Mouse (Mus musculus): ENCODE measurements around the gene Chst8.

The Chst8 gene

GRCm38 (mm10) chr7:34805042-34805441 is 7.5 kb downstream of the Chst8 start:
- no peak for DNase-seq (ENCODE audit: extremely low read depth, low read depth, low spot score)

DNA sequence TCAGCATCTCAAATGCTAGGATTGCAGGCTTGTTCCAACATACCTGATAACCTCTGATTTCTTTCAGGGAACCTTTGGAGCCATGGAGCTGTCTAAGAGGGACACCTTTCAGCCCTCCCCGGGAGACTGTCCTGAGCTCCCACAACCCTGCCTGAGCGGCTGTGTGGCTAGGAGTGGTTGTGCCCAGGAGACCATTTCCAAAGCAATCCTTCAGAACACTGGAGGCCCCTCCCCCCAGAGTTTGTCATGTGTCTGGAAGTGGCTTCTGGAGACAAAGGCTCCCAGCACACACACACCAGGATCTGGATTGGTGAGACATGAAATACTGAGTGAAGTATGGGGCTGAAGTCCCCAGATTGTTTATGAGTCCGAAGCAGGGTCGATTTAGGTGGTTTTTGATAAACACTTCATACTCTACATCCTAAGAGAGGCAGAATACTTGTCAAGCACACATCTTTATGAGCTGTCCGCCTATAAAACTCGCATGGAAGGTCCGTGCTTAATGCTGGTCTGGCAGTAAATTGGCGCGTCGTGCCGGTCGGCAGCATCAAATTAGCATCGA is 12.5 kb downstream of the Chst8 start:
- no peak for DNase-seq (ENCODE audit: extremely low read depth, low read depth, low spot score)

GRCm38 (mm10) chr7:34799404-34799771 is 13.1 kb downstream of the Chst8 start:
- no peak for DNase-seq (ENCODE audit: extremely low read depth, low read depth, low spot score)

DNA sequence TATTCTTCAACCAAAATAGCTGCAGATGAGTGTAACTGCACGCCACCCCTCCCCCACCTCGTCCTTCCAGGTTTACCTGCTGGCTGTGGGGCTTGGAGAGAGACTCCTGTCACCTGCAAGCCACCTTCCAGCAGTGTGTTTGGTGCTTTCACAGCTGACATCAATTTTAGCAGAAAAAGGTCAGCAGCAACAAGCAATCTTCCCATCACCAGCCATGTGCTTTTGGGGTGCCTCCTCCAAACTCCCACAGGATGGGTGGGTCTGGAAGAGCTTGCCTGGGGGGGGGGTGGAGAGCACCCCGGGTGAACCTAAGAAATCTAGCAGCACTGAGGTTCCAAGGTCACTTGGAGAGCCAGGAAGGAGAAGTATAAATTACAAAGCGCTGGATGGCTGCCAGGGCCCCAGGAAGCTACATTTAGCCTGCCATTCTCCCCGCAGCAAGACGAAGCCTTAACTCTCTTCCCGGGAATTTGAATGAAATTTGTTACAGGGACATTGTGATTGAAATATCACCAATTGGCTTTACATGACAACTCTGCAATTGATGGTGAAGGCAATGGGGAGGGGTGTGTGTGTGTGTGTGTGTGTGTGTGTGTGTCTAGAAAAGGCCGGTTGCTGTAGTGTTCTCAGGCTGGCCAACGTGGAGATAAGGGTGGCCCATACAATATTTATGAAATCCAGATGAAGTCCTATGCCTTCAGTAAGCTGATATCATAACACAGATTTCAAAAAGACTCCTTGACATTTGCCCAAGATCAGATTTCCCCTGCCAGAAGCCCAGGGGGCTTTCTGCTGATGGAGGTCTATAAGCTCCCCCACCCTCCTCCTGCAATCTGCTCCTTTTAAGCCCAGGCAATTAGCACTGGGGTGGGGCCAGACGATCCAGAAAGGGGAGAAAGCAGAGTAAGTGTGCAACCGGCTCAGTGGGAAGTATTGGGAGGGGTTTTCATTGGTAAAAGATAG is 13.8 kb downstream of the Chst8 start:
- no peak for DNase-seq (ENCODE audit: extremely low read depth, low read depth, low spot score)

GRCm38 (mm10) chr7:34798039-34798438 is 14.5 kb downstream of the Chst8 start:
- DNase-seq (ENCODE audit: extremely low read depth, low read depth, low spot score): no peak

- DNase-seq (ENCODE audit: extremely low read depth, low read depth, low spot score): no peak
Observed at GRCm38 (mm10) chr7:34790459-34790858, 22.1 kb downstream of the Chst8 start.

DNA sequence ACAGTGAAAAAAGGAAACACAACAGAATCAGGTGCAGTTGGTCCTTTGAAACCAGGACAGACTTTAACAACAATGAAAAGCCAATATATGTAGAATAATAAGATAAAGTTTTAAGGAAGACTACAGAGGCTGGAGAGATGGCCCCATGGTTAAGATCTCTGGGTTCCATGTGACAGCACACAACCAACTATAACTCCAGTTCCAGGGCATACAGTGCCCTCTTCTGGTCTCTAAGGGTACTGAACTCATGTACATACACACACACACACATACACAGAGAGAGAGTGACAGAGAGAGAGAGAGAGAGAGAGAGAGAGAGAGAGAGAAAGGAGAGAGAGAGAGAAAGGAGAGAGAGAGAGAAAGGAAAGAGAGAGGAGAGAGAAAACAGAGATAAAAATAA is 25.3 kb downstream of the Chst8 start:
- no peak for DNase-seq (ENCODE audit: extremely low read depth, low read depth, low spot score)

- DNase-seq (ENCODE audit: extremely low read depth, low read depth, low spot score): no peak
Observed at GRCm38 (mm10) chr7:34785052-34785451, 27.5 kb downstream of the Chst8 start.

DNA sequence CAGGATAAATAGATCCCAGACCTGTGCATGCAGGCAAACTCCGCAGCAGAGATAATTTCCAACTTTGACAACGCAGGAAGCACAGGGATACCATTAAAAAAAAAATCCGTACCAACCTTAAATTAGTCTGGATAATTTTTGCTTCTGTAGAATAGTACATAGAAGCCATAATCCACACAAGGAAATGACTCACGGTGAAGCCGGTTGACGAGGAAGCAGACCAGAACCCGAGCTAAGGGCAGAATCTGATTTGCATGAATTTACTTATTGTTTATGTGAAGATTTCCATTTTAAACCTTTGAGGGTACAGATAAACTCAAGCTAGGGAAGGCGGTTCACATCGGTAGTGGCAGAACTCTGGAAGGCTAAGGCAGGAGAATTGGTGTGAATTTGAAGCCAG is 28.0 kb downstream of the Chst8 start:
- DNase-seq (ENCODE audit: extremely low read depth, low read depth, low spot score): no peak

GRCm38 (mm10) chr7:34781988-34782387 is 30.5 kb downstream of the Chst8 start:
- DNase-seq (ENCODE audit: extremely low read depth, low read depth, low spot score): no peak

DNA sequence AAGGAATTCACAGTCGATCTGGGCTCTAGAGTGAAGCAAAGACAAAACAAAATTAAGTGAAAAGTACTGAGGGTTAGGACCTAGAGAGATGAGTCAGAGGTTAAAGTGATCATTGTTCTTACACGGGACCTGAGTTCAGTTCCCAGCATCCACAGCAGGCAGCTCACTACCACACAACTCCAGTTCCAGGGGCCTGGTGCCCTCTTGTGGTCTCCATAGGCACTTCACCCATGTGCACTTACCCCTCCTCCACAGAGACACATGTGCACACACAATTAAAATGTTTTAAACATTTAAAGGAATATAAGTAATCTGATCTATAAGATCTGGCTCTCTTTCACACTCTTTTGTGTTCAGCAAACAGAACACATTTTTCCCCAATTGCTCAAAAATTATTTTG is 31.3 kb downstream of the Chst8 start:
- DNase-seq (ENCODE audit: extremely low read depth, low read depth, low spot score): no peak

DNA sequence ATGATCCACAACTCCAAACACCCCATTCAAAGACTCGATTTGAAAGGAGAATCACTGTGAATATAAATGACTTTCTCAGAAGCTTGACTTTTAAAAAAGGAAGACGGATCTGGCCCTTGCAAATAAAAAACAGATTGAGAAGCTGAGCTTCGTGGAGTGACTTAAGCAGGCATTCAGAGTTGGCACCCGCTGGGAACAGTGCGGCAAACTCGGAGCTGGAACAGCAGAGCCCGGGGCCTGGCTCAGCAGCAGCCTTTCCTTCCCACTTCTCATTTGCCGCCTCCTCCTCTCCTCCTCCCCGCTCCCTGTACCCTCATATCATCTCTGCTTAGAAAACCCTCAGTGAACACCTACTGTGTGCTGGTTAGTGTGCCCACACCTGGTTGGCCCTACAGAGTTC is 34.1 kb downstream of the Chst8 start:
- DNase-seq (ENCODE audit: extremely low read depth, low read depth, low spot score): no peak

DNA sequence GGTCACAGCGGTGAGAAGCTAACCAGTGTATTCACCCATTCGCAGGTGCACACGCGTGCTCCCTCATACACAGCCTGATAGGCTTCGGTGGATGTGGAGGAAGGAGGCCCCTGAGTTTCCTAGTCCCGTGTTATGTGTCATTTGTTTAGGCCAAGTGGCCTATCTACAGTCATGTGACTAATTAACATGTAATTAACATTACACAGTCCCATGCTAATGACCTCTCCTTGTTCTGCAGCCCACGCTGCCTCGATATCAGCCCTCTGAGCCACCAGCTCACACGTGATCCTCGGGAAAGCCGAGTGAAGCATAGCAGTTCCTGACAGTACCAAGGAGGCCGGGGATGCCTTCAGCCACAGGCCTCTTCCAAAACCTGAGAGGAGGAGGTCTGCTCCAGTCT is 36.9 kb downstream of the Chst8 start:
- DNase-seq (ENCODE audit: extremely low read depth, low read depth, low spot score): no peak

DNA sequence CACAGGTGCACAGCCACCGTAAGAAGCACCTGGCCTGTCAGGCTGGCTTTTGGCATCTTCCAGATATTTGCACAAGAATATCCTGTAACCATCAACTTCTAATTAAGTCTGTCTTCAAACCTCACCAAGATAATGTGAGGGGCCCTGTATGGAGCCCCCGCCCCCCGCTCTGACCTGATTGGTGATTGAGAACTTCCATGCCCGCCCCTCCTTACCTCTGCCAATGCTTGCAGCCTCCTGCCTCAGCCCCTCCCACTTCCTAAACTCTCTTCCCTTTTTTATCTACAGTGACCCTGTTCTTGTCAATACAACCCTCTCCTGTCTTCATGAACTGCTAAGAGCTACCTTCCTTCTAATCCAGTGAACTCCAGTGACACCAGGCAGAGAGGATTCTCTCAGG is 37.6 kb downstream of the Chst8 start:
- DNase-seq (ENCODE audit: extremely low read depth, low read depth, low spot score): no peak

- DNase-seq (ENCODE audit: extremely low read depth, low read depth, low spot score): no peak
Observed at GRCm38 (mm10) chr7:34774020-34774419, 38.5 kb downstream of the Chst8 start.

GRCm38 (mm10) chr7:34773309-34773708 is 39.2 kb downstream of the Chst8 start:
- no peak for DNase-seq (ENCODE audit: extremely low read depth, low read depth, low spot score)

- no peak for DNase-seq (ENCODE audit: extremely low read depth, low read depth, low spot score)
Observed at GRCm38 (mm10) chr7:34769531-34769930, 43.0 kb downstream of the Chst8 start.

- no peak for DNase-seq (ENCODE audit: extremely low read depth, low read depth, low spot score)
Observed at GRCm38 (mm10) chr7:34764250-34765148, 48.0 kb downstream of the Chst8 start.

DNA sequence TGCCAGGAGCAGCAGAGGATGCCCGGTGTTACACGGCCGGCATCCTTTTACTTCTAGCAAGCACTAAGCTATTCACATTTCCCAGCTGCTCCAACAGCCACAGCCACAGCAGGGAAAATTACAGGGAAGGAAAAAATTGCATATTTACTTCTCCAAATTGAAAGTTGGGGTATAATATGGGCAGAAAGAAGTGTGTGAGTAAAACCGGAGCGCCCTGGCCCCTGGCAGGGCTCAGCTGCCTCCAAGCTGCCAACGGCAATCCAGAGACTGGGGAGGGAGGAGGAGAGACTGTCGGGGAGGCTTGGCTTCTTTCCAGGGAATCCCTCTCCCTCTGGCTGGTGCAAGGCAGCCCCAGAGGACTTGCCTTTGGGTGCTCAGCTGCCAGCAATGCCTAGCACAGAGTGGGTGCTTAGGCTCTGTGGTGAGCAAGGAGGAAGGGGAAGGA is 53.1 kb downstream of the Chst8 start:
- DNase-seq (ENCODE audit: extremely low read depth, low read depth, low spot score): no peak

GRCm38 (mm10) chr7:34758721-34759120 is 53.8 kb downstream of the Chst8 start:
- DNase-seq (ENCODE audit: extremely low read depth, low read depth, low spot score): no peak

DNA sequence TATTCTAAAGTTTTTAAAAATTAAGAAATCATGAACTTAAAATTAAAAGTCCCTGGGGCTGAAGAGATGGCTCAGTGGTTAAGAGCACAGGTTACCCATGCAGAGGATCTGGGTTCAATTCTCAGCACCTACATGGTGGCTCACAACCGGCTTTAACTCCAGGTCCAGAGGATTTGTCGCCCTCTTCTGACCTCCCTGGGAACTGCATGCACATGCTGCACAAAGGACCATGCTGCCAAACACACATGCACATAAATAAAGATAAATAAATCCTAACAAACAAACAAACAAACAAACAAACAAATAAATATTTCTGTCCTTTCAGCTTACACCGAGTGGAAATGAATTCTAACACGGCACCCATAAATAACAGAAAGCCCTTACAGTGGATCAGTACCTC is 55.0 kb downstream of the Chst8 start:
- DNase-seq (ENCODE audit: extremely low read depth, low read depth, low spot score): no peak

Measured in fat pad, adult 2 months (tissue).